Mouse (Mus musculus) thymus, postnatal 25 days (tissue): Measurements from ENCODE around the gene Lysmd1.

ENCODE experiments used
- DNase-seq: peaks from one replicate; pipeline ENCODE4 v3.0.0; 2022

Gene Lysmd1

GRCm38 (mm10) chr3:95174011-95174592, 40.2 kb downstream of the Lysmd1 start:
- DNase-seq: peak; percentile 89

- no peak for DNase-seq
Observed at GRCm38 (mm10) chr3:95176500-95176899, 42.6 kb downstream of the Lysmd1 start.

GRCm38 (mm10) chr3:95177583-95177982, 43.7 kb downstream of the Lysmd1 start:
- DNase-seq: no peak

- no peak for DNase-seq
Observed at GRCm38 (mm10) chr3:95178948-95179347, 45.1 kb downstream of the Lysmd1 start.

DNA sequence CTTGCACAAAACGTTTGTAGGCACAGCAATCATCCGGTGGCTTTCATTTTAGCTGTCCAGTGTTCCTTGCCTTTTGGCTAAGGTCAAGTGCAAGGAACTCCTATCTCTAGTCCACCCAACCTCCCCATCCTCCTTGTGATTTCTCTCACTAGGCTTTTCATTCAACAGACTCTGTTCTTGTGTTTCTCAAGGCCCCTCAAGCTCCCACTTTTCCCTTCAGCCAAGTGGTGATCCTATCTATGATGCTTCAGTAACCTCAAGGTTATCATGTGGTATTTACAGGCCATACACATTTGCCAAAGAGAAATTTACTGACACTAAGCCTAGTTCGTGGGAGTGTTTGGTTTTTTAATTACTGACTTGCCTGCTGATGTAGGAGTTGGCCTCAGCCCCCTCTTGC, 46.0 kb downstream of the Lysmd1 start:
- no peak for DNase-seq

GRCm38 (mm10) chr3:95181841-95182240, 48.0 kb downstream of the Lysmd1 start:
- no peak for DNase-seq

GRCm38 (mm10) chr3:95184796-95185577, 51.1 kb downstream of the Lysmd1 start:
- DNase-seq: peak; percentile 12

DNA sequence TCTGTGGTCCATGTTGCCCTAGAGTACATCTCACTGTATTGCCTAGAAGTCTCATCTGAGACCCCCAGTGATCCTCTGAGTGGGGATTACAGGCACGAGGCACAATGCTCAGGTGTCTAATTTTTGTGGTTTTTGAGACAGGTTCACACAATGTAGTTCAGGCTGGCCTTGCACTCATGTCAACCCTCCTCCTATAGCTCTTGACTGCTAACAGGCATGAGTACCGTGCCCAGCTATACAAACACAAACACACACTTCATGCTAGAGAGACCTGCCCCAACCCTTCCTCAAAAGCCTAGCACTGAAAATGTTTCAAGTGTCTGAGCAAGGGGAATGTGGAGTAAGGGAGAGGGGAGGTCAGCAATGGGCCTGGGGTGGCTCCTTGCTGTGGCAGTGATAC, 52.2 kb downstream of the Lysmd1 start:
- DNase-seq: no peak

DNA sequence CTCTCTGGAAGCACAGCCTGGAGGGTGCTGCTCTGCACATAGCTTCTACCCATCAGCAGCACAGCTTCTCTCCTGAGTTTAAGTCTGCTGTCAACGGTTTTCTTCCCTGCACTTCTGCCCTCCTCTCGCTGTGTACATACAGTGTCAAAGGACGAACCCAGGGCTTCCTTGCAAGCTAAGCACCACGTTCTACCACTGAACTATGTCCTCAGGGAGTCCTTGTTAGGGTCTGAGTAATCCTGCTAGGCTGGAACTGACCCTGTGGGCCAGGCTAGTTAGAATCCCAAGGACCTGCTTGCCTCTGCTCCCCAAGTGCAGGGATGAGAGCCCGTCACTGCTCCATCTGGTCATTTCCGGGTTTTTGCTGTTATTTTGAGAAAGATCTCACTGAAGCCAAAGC, 53.0 kb downstream of the Lysmd1 start:
- no peak for DNase-seq
